In genomic region chr8:13208627-13209355, GRCm38 (mm10) we compare ENCODE assay signal across 9 mouse cellular contexts. TPM values are rescaled to one million over a fixed set of nuclear protein-coding genes. Genes with fewer than 3 reads are reported as not detected.
A peak's percentile ranks its signal among the peaks of the same experiment; 100 is the strongest.
DNase-seq lines count a peak whose midpoint lies in the region; ATAC-seq and TF ChIP-seq lines count a peak whose summit lies in the region.
"Had no signal": no experiment of that assay in that cellular context is flagged by ENCODE, and none has a peak within 500 bp of the region (broad histone marks: within the 10 kb centered on the region; RNA-seq: fewer than 3 reads in every experiment).

No protein-coding gene starts in this region.

- no peak overlapping the region for H3K4me3 ChIP-seq in left cerebral cortex, adult 2 months
- H3K4me3 ChIP-seq in heart, embryonic 12.5 days = no peak overlapping the region
- H3K4me3 ChIP-seq in cerebellum, adult 2 months (replicated peaks; ENCODE audit: insufficient read depth, low read depth, low read length) = no peak overlapping the region

- H3K4me2 ChIP-seq in heart, embryonic 12.5 days = no peak overlapping the region

- H3K27me3 ChIP-seq in heart, embryonic 12.5 days (replicated peaks) = no peaks in the 10 kb centered on the region
- H3K27me3 ChIP-seq in cerebellum, adult 2 months (ENCODE audit: control insufficient read depth, insufficient read depth, low read length) = no peaks in the 10 kb centered on the region

- 23% methylated on average over 6 of the region's 6 CpGs for WGBS in heart, embryonic 12.5 days
- 23% methylated on average over 6 of the region's 6 CpGs for whole genome bisulfite sequencing in cerebellum, adult 2 months

- peak; percentile 36 for TF ChIP-seq CTCF in left cerebral cortex, adult 2 months (IDR thresholded peaks at IDR 0.05)
- TF ChIP-seq CTCF in cerebellum, adult 2 months (IDR thresholded peaks at IDR 0.05; ENCODE audit: borderline replicate concordance, insufficient read depth, low read depth, low read length) = no peak

- DNase-seq in left cerebral cortex, adult 2 months (ENCODE audit: extremely low spot score in 1 of 2, low spot score in 2 of 2) = no peak
- DNase-seq in left cerebral cortex, postnatal 10 days (ENCODE audit: extremely low spot score in 1 of 2, low spot score in 2 of 2) = no peak
- peak; percentile 76 for DNase-seq in adrenal gland, postnatal 14 days
- DNase-seq in cerebellum, adult 2 months = no peak
- no peak for DNase-seq in frontal cortex, postnatal 10 days (ENCODE audit: low spot score in 2 of 2)

- ATAC-seq in heart, embryonic 12.5 days (ENCODE audit: insufficient number of reproducible peaks, low FRiP score) = peak; percentile 72
- ATAC-seq in megakaryocyte progenitor cell, adult 5-6 weeks (replicated peaks; ENCODE audit: poor library complexity) = peak; percentile 69
- ATAC-seq in inflammation-experienced regulatory T-cells, adult 6 months = no peak

- H3K27ac ChIP-seq in left cerebral cortex, adult 2 months = no peak overlapping the region
- peak overlapping the region; percentile 90 for H3K27ac ChIP-seq in heart, embryonic 12.5 days (ENCODE audit: poor library complexity, severe bottlenecking)
- H3K27ac ChIP-seq in cerebellum, adult 2 months (ENCODE audit: insufficient read depth, low read length) = no peak overlapping the region

- H3K9me3 ChIP-seq in heart, embryonic 12.5 days (replicated peaks) = no peaks in the 10 kb centered on the region

- no peak for TF ChIP-seq POLR2A in cerebellum, adult 2 months (IDR thresholded peaks at IDR 0.05; ENCODE audit: borderline replicate concordance, insufficient read depth, low read length)

- H3K4me1 ChIP-seq in heart, embryonic 12.5 days (replicated peaks) = peaks cover 68% of the 10 kb centered on the region
- H3K4me1 ChIP-seq in cerebellum, adult 2 months (ENCODE audit: control insufficient read depth, insufficient read depth, low read length) = no peaks in the 10 kb centered on the region

- H3K36me3 ChIP-seq in heart, embryonic 12.5 days = no peaks in the 10 kb centered on the region

- intact Hi-C loops in left cerebral cortex, adult 2 months (cut with DNase I) = no loop called here
- intact Hi-C loops in left cerebral cortex, postnatal 10 days (cut with DNase I) = no loop called here

- H3K9ac ChIP-seq in heart, embryonic 12.5 days = peak overlapping the region; percentile 41; the same call in 1 of the 2 replicates

RNA-seq across cellular contexts. Expression of gene Grtp1, which starts 8.4 kb away (rescaled TPM):
- 1 to 10 TPM; 3.1 to 5.0 TPM for total RNA-seq in left cerebral cortex, adult 2 months (2021)
- total RNA-seq in left cerebral cortex, postnatal 10 days (2021) = 1 to 10 TPM; 4.9 to 6.4 TPM
- 7.9 and 9.2 TPM in 2 replicates for total RNA-seq in adrenal gland, postnatal 14 days (2021)
- polyA plus RNA-seq in heart, embryonic 12.5 days (2016; fragmentation: Nextera tagmentation; extraction: Ambion mirVana) = 19.8 and 22.7 TPM in 2 replicates
- 0.71 and 1.0 TPM in 2 replicates for total RNA-seq in megakaryocyte progenitor cell, adult 5-6 weeks (2015)
- total RNA-seq in megakaryocyte progenitor cell, adult 5-6 weeks (2017) = 0.08 and 0.37 TPM in 2 replicates
- polyA plus RNA-seq in cerebellum, adult 2 months (2012; rRNA removed) = 6.8 and 8.0 TPM in 2 replicates
- 1 to 10 TPM in 2 of 3 experiments, under 1 TPM in 1; 0.48 to 6.3 (median 2.8) TPM for polyA plus RNA-seq in inflammation-experienced regulatory T-cells, adult 6 months (2017; shearing (Covaris generic))

RNA-seq across cellular contexts. Expression of gene Adprhl1, which starts 45.2 kb away (rescaled TPM):
- 1 to 10 TPM; 1.4 to 1.7 TPM for total RNA-seq in left cerebral cortex, adult 2 months (2021)
- 1 to 10 TPM; 1.3 to 1.9 TPM for total RNA-seq in left cerebral cortex, postnatal 10 days (2021)
- 0.52 and 0.56 TPM in 2 replicates for total RNA-seq in adrenal gland, postnatal 14 days (2021)
- polyA plus RNA-seq in heart, embryonic 12.5 days (2016; fragmentation: Nextera tagmentation; extraction: Ambion mirVana) = 167 and 180 TPM in 2 replicates
- total RNA-seq in megakaryocyte progenitor cell, adult 5-6 weeks (2015) = not detected in 2 replicates
- total RNA-seq in megakaryocyte progenitor cell, adult 5-6 weeks (2017) = not detected in 2 replicates
- 2.2 and 2.5 TPM in 2 replicates for polyA plus RNA-seq in cerebellum, adult 2 months (2012; rRNA removed)
- polyA plus RNA-seq in inflammation-experienced regulatory T-cells, adult 6 months (2017; shearing (Covaris generic)) = not detected
- polyA plus RNA-seq: limb, embryonic 11.5 days had no signal

RNA-seq across cellular contexts. Expression of gene Lamp1, which starts 49.8 kb away (rescaled TPM):
- total RNA-seq in left cerebral cortex, adult 2 months (2021) = 100 to 1,000 TPM; 251 to 255 TPM
- total RNA-seq in left cerebral cortex, postnatal 10 days (2021) = 100 to 1,000 TPM; 300 to 304 TPM
- total RNA-seq in adrenal gland, postnatal 14 days (2021) = 348 and 368 TPM in 2 replicates
- 364 and 372 TPM in 2 replicates for polyA plus RNA-seq in heart, embryonic 12.5 days (2016; fragmentation: Nextera tagmentation; extraction: Ambion mirVana)
- total RNA-seq in megakaryocyte progenitor cell, adult 5-6 weeks (2015) = 209 and 240 TPM in 2 replicates
- total RNA-seq in megakaryocyte progenitor cell, adult 5-6 weeks (2017) = 259 and 273 TPM in 2 replicates
- 554 and 555 TPM in 2 replicates for polyA plus RNA-seq in cerebellum, adult 2 months (2012; rRNA removed)
- 10 to 100 TPM; 10.1 to 22.6 (median 17.5) TPM for polyA plus RNA-seq in inflammation-experienced regulatory T-cells, adult 6 months (2017; shearing (Covaris generic))
